ENCODE assay signal across 11 mouse cellular contexts in genomic region chr3:60575945-60576344, GRCm38 (mm10).
A peak's percentile ranks its signal among the peaks of the same experiment; 100 is the strongest.
DNase-seq lines count a peak whose midpoint lies in the region; ATAC-seq lines count a peak whose summit lies in the region.
"Had no signal": no experiment of that assay in that cellular context is flagged by ENCODE, and none has a peak within 500 bp of the region (broad histone marks: within the 10 kb centered on the region; RNA-seq: fewer than 3 reads in every experiment).

No protein-coding gene starts in this region.

- no peak for DNase-seq in heart, adult 11 months
- DNase-seq in midbrain, embryonic 14.5 days = no peak
- no peak for DNase-seq in frontal cortex, postnatal 25 days (ENCODE audit: low spot score in 2 of 2)
- no peak for DNase-seq in right cerebral cortex, postnatal 4 days
- DNase-seq: layer of hippocampus, adult 9-11 months; thymus, postnatal 25 days had no signal

- no peaks in the 10 kb centered on the region for H3K36me3 ChIP-seq in heart, embryonic 16.5 days (ENCODE audit: control insufficient read depth, insufficient read depth)
- H3K36me3 ChIP-seq in midbrain, embryonic 15.5 days (replicated peaks) = no peaks in the 10 kb centered on the region
- H3K36me3 ChIP-seq in midbrain, embryonic 14.5 days (ENCODE audit: control insufficient read depth, insufficient read depth, low read length) = no peaks in the 10 kb centered on the region
- H3K36me3 ChIP-seq in limb, embryonic 13.5 days = no peaks in the 10 kb centered on the region
- H3K36me3 ChIP-seq: neural tube, embryonic 12.5 days had no signal

- peak overlapping the region; percentile 45 for H3K9ac ChIP-seq in heart, embryonic 16.5 days (ENCODE audit: low read length)
- no peak overlapping the region for H3K9ac ChIP-seq in midbrain, embryonic 15.5 days
- H3K9ac ChIP-seq in midbrain, embryonic 14.5 days (replicated peaks; ENCODE audit: low read length) = no peak overlapping the region
- H3K9ac ChIP-seq in limb, embryonic 13.5 days = no peak overlapping the region
- H3K9ac ChIP-seq: neural tube, embryonic 12.5 days had no signal

- WGBS in heart, embryonic 16.5 days = 18% methylated on average over 2 of the region's 2 CpGs
- 45% methylated on average over 2 of the region's 2 CpGs for WGBS in midbrain, embryonic 15.5 days
- WGBS in midbrain, embryonic 14.5 days = 47% methylated on average over 2 of the region's 2 CpGs
- 51% methylated on average over 2 of the region's 2 CpGs for WGBS in limb, embryonic 13.5 days

- peak overlapping the region; percentile 66 for H3K27ac ChIP-seq in heart, embryonic 16.5 days (ENCODE audit: low read length)
- H3K27ac ChIP-seq in midbrain, embryonic 15.5 days = peak overlapping the region; percentile 45
- H3K27ac ChIP-seq in midbrain, embryonic 14.5 days (replicated peaks; ENCODE audit: low read depth, low read length) = no peak overlapping the region
- no peak overlapping the region for H3K27ac ChIP-seq in limb, embryonic 13.5 days
- H3K27ac ChIP-seq: macrophage; neural tube, embryonic 12.5 days had no signal

- H3K4me1 ChIP-seq in heart, embryonic 16.5 days (ENCODE audit: control insufficient read depth, insufficient read depth, low read length) = peaks cover 56% of the 10 kb centered on the region
- H3K4me1 ChIP-seq in midbrain, embryonic 15.5 days = peaks cover 19% of the 10 kb centered on the region
- 0 out of 2 replicates have a peak, but pooled peaks cover 2% of the 10 kb centered on the region for H3K4me1 ChIP-seq in midbrain, embryonic 14.5 days (ENCODE audit: control insufficient read depth, insufficient read depth, low read length)
- peaks cover 43% of the 10 kb centered on the region for H3K4me1 ChIP-seq in limb, embryonic 13.5 days

- ATAC-seq in heart, embryonic 16.5 days (replicated peaks; ENCODE audit: extremely low read depth, insufficient read depth, low FRiP score) = no peak
- ATAC-seq in midbrain, embryonic 15.5 days (replicated peaks) = no peak
- ATAC-seq in midbrain, embryonic 14.5 days (ENCODE audit: low FRiP score, low TSS enrichment) = no peak
- ATAC-seq in limb, embryonic 13.5 days (ENCODE audit: low FRiP score, low read depth) = no peak

- H3K27me3 ChIP-seq in heart, embryonic 16.5 days (ENCODE audit: control insufficient read depth, insufficient read depth, low read length) = no peaks in the 10 kb centered on the region
- H3K27me3 ChIP-seq in midbrain, embryonic 15.5 days (replicated peaks) = no peaks in the 10 kb centered on the region
- no peaks in the 10 kb centered on the region for H3K27me3 ChIP-seq in midbrain, embryonic 14.5 days (ENCODE audit: control insufficient read depth, insufficient read depth, low read length)
- no peaks in the 10 kb centered on the region for H3K27me3 ChIP-seq in limb, embryonic 13.5 days
- H3K27me3 ChIP-seq: neural tube, embryonic 12.5 days had no signal

- no peaks in the 10 kb centered on the region for H3K9me3 ChIP-seq in heart, embryonic 16.5 days (replicated peaks; ENCODE audit: control insufficient read depth, low read length)
- no peaks in the 10 kb centered on the region for H3K9me3 ChIP-seq in midbrain, embryonic 15.5 days
- H3K9me3 ChIP-seq in midbrain, embryonic 14.5 days (ENCODE audit: control insufficient read depth, low read length) = no peaks in the 10 kb centered on the region
- H3K9me3 ChIP-seq in limb, embryonic 13.5 days = no peaks in the 10 kb centered on the region
- H3K9me3 ChIP-seq: neural tube, embryonic 12.5 days had no signal

- peak overlapping the region; percentile 24; the same call in 1 of the 2 replicates for H3K4me3 ChIP-seq in heart, embryonic 16.5 days (ENCODE audit: low read length)
- no peak overlapping the region for H3K4me3 ChIP-seq in midbrain, embryonic 15.5 days
- no peak overlapping the region for H3K4me3 ChIP-seq in midbrain, embryonic 14.5 days (replicated peaks; ENCODE audit: low read depth, low read length)
- no peak overlapping the region for H3K4me3 ChIP-seq in limb, embryonic 13.5 days
- H3K4me3 ChIP-seq: neural tube, embryonic 12.5 days had no signal

- peak overlapping the region; percentile 50 for H3K4me2 ChIP-seq in heart, embryonic 16.5 days (ENCODE audit: low read depth, low read length)
- no peak overlapping the region for H3K4me2 ChIP-seq in midbrain, embryonic 15.5 days
- no peak overlapping the region for H3K4me2 ChIP-seq in midbrain, embryonic 14.5 days (ENCODE audit: low read length)
- peak overlapping the region; percentile 25 for H3K4me2 ChIP-seq in limb, embryonic 13.5 days (replicated peaks)
- H3K4me2 ChIP-seq: neural tube, embryonic 12.5 days had no signal

Comparison
In these comparisons a context has a peak if more than half of its experiments do, and no peak if none do; other contexts are left out.
1. H3K27ac ChIP-seq: peak in heart, embryonic 16.5 days (single experiment) and midbrain, embryonic 15.5 days (single experiment); none in midbrain, embryonic 14.5 days (single experiment) and limb, embryonic 13.5 days (single experiment).
2. H3K4me2 ChIP-seq: peak in heart, embryonic 16.5 days (single experiment) and limb, embryonic 13.5 days (single experiment); none in midbrain, embryonic 15.5 days (single experiment) and midbrain, embryonic 14.5 days (single experiment).